Mouse (Mus musculus): ENCODE measurements around the gene Spata32.

- TF ChIP-seq CTCF (IDR thresholded peaks at IDR 0.05; ENCODE audit: borderline replicate concordance, insufficient read depth, low read length) (no peak), POLR2A (IDR thresholded peaks at IDR 0.05; ENCODE audit: low read depth, low read length) (no peak)
Measured at GRCm38 (mm10) chr11:103249509-103249908, 31.3 kb upstream of the Spata32 start.

All from embryonic fibroblast, embryonic 13.5 days (primary cell).